Mouse (Mus musculus) c-Kit-negative CD71-positive TER-119-positive erythroid progenitor cells, embryonic 14.5 days (primary cell): ENCODE results near the gene Kcmf1.

Experiments
- DNase-seq: peaks from one replicate; pipeline ENCODE4 v3.0.0-alpha.2; 2013; ENCODE audit warnings: low read depth, low spot score

Gene Kcmf1

GRCm38 (mm10) chr6:72899781-72900681 is at the start of gene Kcmf1:
TSS of gene Kcmf1 (minus strand) at chr6:72899979.
- peak; percentile 47 for DNase-seq

GRCm38 (mm10) chr6:72949161-72949756 is 49.5 kb upstream of the Kcmf1 start:
- no peak for DNase-seq

GRCm38 (mm10) chr6:72948392-72948791 is 48.6 kb upstream of the Kcmf1 start:
- no peak for DNase-seq

GRCm38 (mm10) chr6:72947960-72948359 is 48.2 kb upstream of the Kcmf1 start:
- no peak for DNase-seq

- peak; percentile 26 for DNase-seq
Observed at GRCm38 (mm10) chr6:72940493-72940892, 40.7 kb upstream of the Kcmf1 start.

- DNase-seq, result no peak
Observed at GRCm38 (mm10) chr6:72937859-72938258, 38.1 kb upstream of the Kcmf1 start.

GRCm38 (mm10) chr6:72937430-72937829 is 37.7 kb upstream of the Kcmf1 start:
- DNase-seq, result no peak

- DNase-seq, result no peak
Observed at GRCm38 (mm10) chr6:72932955-72933354, 33.2 kb upstream of the Kcmf1 start.

GRCm38 (mm10) chr6:72931533-72931932 is 31.8 kb upstream of the Kcmf1 start:
- no peak for DNase-seq

GRCm38 (mm10) chr6:72929795-72930398 is 30.1 kb upstream of the Kcmf1 start:
- DNase-seq, result no peak

GRCm38 (mm10) chr6:72926755-72927482 is 27.1 kb upstream of the Kcmf1 start:
- DNase-seq, result no peak

- no peak for DNase-seq
Observed at GRCm38 (mm10) chr6:72926031-72926430, 26.3 kb upstream of the Kcmf1 start.

- no peak for DNase-seq
Observed at GRCm38 (mm10) chr6:72923381-72923780, 23.6 kb upstream of the Kcmf1 start.

GRCm38 (mm10) chr6:72921081-72921480 is 21.3 kb upstream of the Kcmf1 start:
- DNase-seq, result no peak

GRCm38 (mm10) chr6:72918510-72919033 is 18.8 kb upstream of the Kcmf1 start:
- no peak for DNase-seq

GRCm38 (mm10) chr6:72916330-72916729 is 16.6 kb upstream of the Kcmf1 start:
- no peak for DNase-seq

GRCm38 (mm10) chr6:72914087-72914749 is 14.4 kb upstream of the Kcmf1 start:
- DNase-seq, result no peak

- DNase-seq, result no peak
Observed at GRCm38 (mm10) chr6:72911261-72911660, 11.5 kb upstream of the Kcmf1 start.

- DNase-seq, result no peak
Observed at GRCm38 (mm10) chr6:72902254-72902990, 2.6 kb upstream of the Kcmf1 start.

GRCm38 (mm10) chr6:72900952-72901351 is 1.2 kb upstream of the Kcmf1 start:
- DNase-seq, result no peak
